Mouse (Mus musculus) activated CD4-positive, CD25-positive, alpha-beta regulatory T cell, adult 4 months (primary cell): ENCODE data around the gene Tceal1. TPM values are rescaled to one million over a fixed set of nuclear protein-coding genes. Genes with fewer than 3 reads are reported as not detected.

Source experiments
- ATAC-seq: one replicate; pipeline ENCODE4 v1.8.0; 2017
- polyA plus RNA-seq, 2 experiments: library from polyadenylated mRNA; unstranded; fragments of 100-300 nt; shearing (Covaris generic); gene quantifications; one replicate each; pipeline ENCODE4 v1.2.1; 2017

Gene Tceal1
- polyA plus RNA-seq, 2 experiments from 2014 or later, result not detected

DNA sequence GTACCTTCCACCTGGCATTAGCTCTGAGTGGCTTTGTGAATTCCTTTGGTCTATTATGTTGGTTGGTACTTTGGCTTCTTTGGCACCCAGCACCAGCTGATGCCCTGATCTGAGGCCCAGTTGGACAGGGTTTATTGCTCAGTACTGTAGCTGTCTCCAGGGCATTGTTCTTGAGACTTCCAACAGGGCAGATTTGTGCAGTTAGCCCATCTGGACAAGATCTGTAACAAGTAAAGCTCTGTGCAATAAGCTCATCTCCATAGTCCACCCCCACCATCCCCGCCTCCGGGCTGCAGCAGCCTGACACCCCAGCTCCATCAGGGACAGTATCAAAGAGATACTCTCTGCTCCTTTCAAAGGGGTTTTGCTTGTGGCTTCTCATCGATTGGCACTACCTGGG is 47.7 kb downstream of the Tceal1 start:
- no peak for ATAC-seq

Other genes starting within 250 kb of the Tceal1 start
- not detected for gene Kir3dl1, start 190.0 kb upstream of the Tceal1 start, polyA plus RNA-seq
- not detected for gene Kir3dl2, start 163.9 kb upstream of the Tceal1 start, polyA plus RNA-seq
- gene Tceal3, start 117.1 kb upstream of the Tceal1 start, polyA plus RNA-seq, result under 1 TPM; 0.52 to 0.83 TPM
- 10 to 100 TPM; 77.6 to 86.6 TPM for gene Morf4l2, start 35.7 kb downstream of the Tceal1 start, polyA plus RNA-seq
- gene Glra4, start 72.2 kb downstream of the Tceal1 start, polyA plus RNA-seq, result not detected
- gene Plp1, start 114.7 kb downstream of the Tceal1 start, polyA plus RNA-seq, result 1 to 10 TPM; 1.3 to 1.6 TPM
- under 1 TPM in 1 of 2 experiments, not detected in 1; 0.08 TPM for gene Rab9b, start 160.8 kb downstream of the Tceal1 start, polyA plus RNA-seq
- not detected for gene H2bfm, start 219.3 kb downstream of the Tceal1 start, polyA plus RNA-seq